Mouse (Mus musculus): ENCODE measurements at regions not wholly inside any gene's neighbourhood (a gene's known extent, or its start where the extent isn't known, plus 50 kb on each side); places are given as distances from the start of the nearest gene placed in this dataset.

- no peak for TF ChIP-seq GATA1 (IDR thresholded peaks at IDR 0.05; ENCODE audit: borderline replicate concordance, low read length)
- no peak for TF ChIP-seq FLI1 (IDR thresholded peaks at IDR 0.05; ENCODE audit: low read length)
These were observed 847.7 kb downstream of the Diaph3 start for GRCm38 (mm10) chr14:86293371-86293770.
